Mouse (Mus musculus): ENCODE data around the gene Klf6. TPM values are rescaled to one million over a fixed set of nuclear protein-coding genes. Genes with fewer than 3 reads are reported as not detected.

Klf6 gene
- total RNA-seq (2021) = 10 to 100 TPM; 36.4 to 37.2 TPM
- long read RNA-seq, experiment 1, full-length matches to known transcripts = 8 of 10 reads
- long read RNA-seq, experiment 1, partial matches to known transcripts = 0 of 10 reads
- long read RNA-seq, experiment 1, other reads (novel, unspliced or antisense) = 2 of 10 reads
- long read RNA-seq, experiment 2, full-length matches to known transcripts = 31 of 43 reads
- long read RNA-seq, experiment 2, partial matches to known transcripts = 4 of 43 reads
- long read RNA-seq, experiment 2, other reads (novel, unspliced or antisense) = 8 of 43 reads

- DNase-seq (ENCODE audit: low spot score in 2 of 2) = peak; percentile 95 to 98
These were observed at the start of gene Klf6 for GRCm38 (mm10) chr13:5861157-5862002. Klf6 (plus strand) TSS chr13:5861482.

GRCm38 (mm10) chr13:5813433-5813832 lies 47.8 kb upstream of the Klf6 start:
- no peak for DNase-seq (ENCODE audit: low spot score in 2 of 2)

GRCm38 (mm10) chr13:5817250-5817649 lies 44.0 kb upstream of the Klf6 start:
- no peak for DNase-seq (ENCODE audit: low spot score in 2 of 2)

- DNase-seq (ENCODE audit: low spot score in 2 of 2) = no peak
These were observed 42.1 kb upstream of the Klf6 start for GRCm38 (mm10) chr13:5819173-5819572.

- no peak for DNase-seq (ENCODE audit: low spot score in 2 of 2)
These were observed 38.7 kb upstream of the Klf6 start for GRCm38 (mm10) chr13:5822586-5822985.

- DNase-seq (ENCODE audit: low spot score in 2 of 2) = no peak
These were observed 38.1 kb upstream of the Klf6 start for GRCm38 (mm10) chr13:5823150-5823549.

GRCm38 (mm10) chr13:5824189-5824815 lies 37.0 kb upstream of the Klf6 start:
- DNase-seq (ENCODE audit: low spot score in 2 of 2) = no peak

GRCm38 (mm10) chr13:5826170-5826827 lies 35.0 kb upstream of the Klf6 start:
- no peak for DNase-seq (ENCODE audit: low spot score in 2 of 2)

- DNase-seq (ENCODE audit: low spot score in 2 of 2) = no peak
These were observed 29.3 kb upstream of the Klf6 start for GRCm38 (mm10) chr13:5831976-5832375.

GRCm38 (mm10) chr13:5837174-5837777 lies 24.0 kb upstream of the Klf6 start:
- no peak for DNase-seq (ENCODE audit: low spot score in 2 of 2)

GRCm38 (mm10) chr13:5841418-5841817 lies 19.9 kb upstream of the Klf6 start:
- DNase-seq (ENCODE audit: low spot score in 2 of 2) = no peak

- DNase-seq (ENCODE audit: low spot score in 2 of 2) = no peak
These were observed 18.4 kb upstream of the Klf6 start for GRCm38 (mm10) chr13:5842911-5843310.

GRCm38 (mm10) chr13:5843829-5844228 lies 17.5 kb upstream of the Klf6 start:
- no peak for DNase-seq (ENCODE audit: low spot score in 2 of 2)

GRCm38 (mm10) chr13:5844338-5844737 lies 16.9 kb upstream of the Klf6 start:
- no peak for DNase-seq (ENCODE audit: low spot score in 2 of 2)

GRCm38 (mm10) chr13:5845161-5845590 lies 16.1 kb upstream of the Klf6 start:
- DNase-seq (ENCODE audit: low spot score in 2 of 2) = peak in 1 of 2 experiments; percentile 17

- DNase-seq (ENCODE audit: low spot score in 2 of 2) = no peak
These were observed 15.7 kb upstream of the Klf6 start for GRCm38 (mm10) chr13:5845605-5846004.

GRCm38 (mm10) chr13:5846860-5847259 lies 14.4 kb upstream of the Klf6 start:
- DNase-seq (ENCODE audit: low spot score in 2 of 2) = no peak

- DNase-seq (ENCODE audit: low spot score in 2 of 2) = no peak
These were observed 13.5 kb upstream of the Klf6 start for GRCm38 (mm10) chr13:5847736-5848135.

- no peak for DNase-seq (ENCODE audit: low spot score in 2 of 2)
These were observed 578 bp upstream of the Klf6 start for GRCm38 (mm10) chr13:5860651-5861156.

- DNase-seq (ENCODE audit: low spot score in 2 of 2) = no peak
These were observed 832 bp downstream of the Klf6 start for GRCm38 (mm10) chr13:5862003-5862625.
